Mouse (Mus musculus) myocyte (in vitro differentiated cells): Measurements from ENCODE around the gene Prkcb. TPM values are rescaled to one million over a fixed set of nuclear protein-coding genes. Genes with fewer than 3 reads are reported as not detected.

ENCODE experiments used
- H3K27me3 ChIP-seq: one replicate; pipeline ENCODE4 v1.6.1; 2011; ENCODE audit not compliant: control insufficient read depth, insufficient read depth, insufficient read length
- H3K36me3 ChIP-seq: one replicate; pipeline ENCODE4 v1.6.1; 2011; ENCODE audit not compliant: control insufficient read depth, insufficient read depth
- H3K4me2 ChIP-seq: one replicate; pipeline ENCODE4 v1.6.1; 2011; ENCODE audit warnings: low read depth, control low read depth
- H3K4me3 ChIP-seq: one replicate; pipeline ENCODE4 v1.5.1; 2011; ENCODE audit warnings: mild to moderate bottlenecking, control low read depth, moderate library complexity
- H3K79me2 ChIP-seq: one replicate; pipeline ENCODE4 v1.6.1; 2011; ENCODE audit not compliant: control insufficient read depth, insufficient read depth
- H3ac ChIP-seq: one replicate; pipeline ENCODE4 v1.6.1; 2011; ENCODE audit not compliant: control insufficient read depth, insufficient read length
- CEBPB ChIP-seq: IDR thresholded peaks from 2 replicates; pipeline ENCODE4 v1.6.1; 2011; ENCODE audit warnings: mild to moderate bottlenecking, moderate library complexity; ENCODE audit not compliant: poor library complexity, insufficient read depth, severe bottlenecking
- E2F4 ChIP-seq: IDR thresholded peaks from one replicate; pipeline ENCODE4 v1.6.1; 2011; ENCODE audit warnings: mild to moderate bottlenecking, control low read depth, moderate library complexity; ENCODE audit not compliant: insufficient read depth
- MAX ChIP-seq: IDR thresholded peaks from one replicate; pipeline ENCODE4 v1.6.1; 2011; ENCODE audit warnings: low read depth, mild to moderate bottlenecking, control low read depth
- MYOD1 ChIP-seq, 3 experiments: IDR thresholded peaks; one replicate each; pipeline ENCODE4 v1.6.1; 2011; ENCODE audit warnings: control low read depth in 2 of 3, low read depth in 2 of 3, mild to moderate bottlenecking in 2 of 3, moderate library complexity in 1 of 3; ENCODE audit not compliant: insufficient read length in 2 of 3, control insufficient read depth in 1 of 3
- MYOG ChIP-seq, 3 experiments: IDR thresholded peaks; one replicate each; pipeline ENCODE4 v1.6.1; 2011; ENCODE audit warnings: control low read depth in 2 of 3, low read depth in 2 of 3, mild to moderate bottlenecking in 2 of 3; ENCODE audit not compliant: insufficient read length in 2 of 3, control insufficient read depth in 1 of 3, insufficient read depth in 1 of 3
- POLR2A ChIP-seq: IDR thresholded peaks from one replicate; pipeline ENCODE4 v1.6.1; 2011; ENCODE audit warnings: low read depth, mild to moderate bottlenecking, control low read depth, moderate library complexity; ENCODE audit not compliant: insufficient read length
- POLR2AphosphoS2 ChIP-seq: IDR thresholded peaks from one replicate; pipeline ENCODE4 v1.6.1; 2011; ENCODE audit warnings: low read depth, control low read depth; ENCODE audit not compliant: insufficient read length
- REST ChIP-seq: IDR thresholded peaks from one replicate; pipeline ENCODE4 v1.6.1; 2011; ENCODE audit warnings: mild to moderate bottlenecking, control low read depth, moderate library complexity; ENCODE audit not compliant: insufficient read depth, insufficient read length
- SRF ChIP-seq: IDR thresholded peaks from one replicate; pipeline ENCODE4 v1.6.1; 2011; ENCODE audit warnings: low read depth; ENCODE audit not compliant: control insufficient read depth, insufficient read length
- TCF12 ChIP-seq: IDR thresholded peaks from one replicate; pipeline ENCODE4 v1.6.1; 2011; ENCODE audit warnings: mild to moderate bottlenecking, control low read depth; ENCODE audit not compliant: poor library complexity, insufficient read depth, severe bottlenecking
- TCF3 ChIP-seq: IDR thresholded peaks from one replicate; pipeline ENCODE4 v1.6.1; 2011; ENCODE audit warnings: low read depth, control low read depth; ENCODE audit not compliant: insufficient read length
- USF1 ChIP-seq: IDR thresholded peaks from one replicate; pipeline ENCODE4 v1.6.1; 2011; ENCODE audit warnings: low read depth, mild to moderate bottlenecking, control low read depth, moderate library complexity
- polyA plus RNA-seq: library from polyadenylated mRNA; unstranded; fragments of >200 nt; fragmentation: generic; extraction: Trizol; gene quantifications from one replicate; pipeline ENCODE4 v1.2.1, GENCODE M21; 2012; ENCODE audit warnings: missing spikeins

The Prkcb gene
- polyA plus RNA-seq, 1 experiment = 2.2 TPM

DNA sequence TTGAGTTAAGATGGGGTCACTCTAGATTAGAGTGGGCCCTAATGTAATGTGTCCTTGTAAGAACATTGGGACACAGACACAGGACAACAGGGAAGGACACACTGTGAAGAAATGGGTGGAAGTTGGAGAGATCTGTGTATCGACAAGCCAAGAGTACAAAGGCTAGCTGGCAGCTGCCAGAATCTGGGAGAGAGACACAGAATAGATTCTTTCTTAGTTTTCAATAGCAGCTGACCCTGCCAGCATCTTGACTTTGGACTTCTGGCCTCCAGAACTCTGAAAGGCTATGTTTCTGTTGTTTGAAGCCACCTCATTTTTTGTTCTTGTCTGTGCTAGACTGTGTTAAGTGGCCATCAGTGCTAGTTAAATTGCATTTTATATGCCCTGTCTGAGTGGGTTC lies 276.8 kb downstream of the Prkcb start:
- H3K4me3 ChIP-seq = no peak overlapping the region
- no peaks in the 10 kb centered on the region for H3K79me2 ChIP-seq
- H3ac ChIP-seq = no peak overlapping the region
- no peaks in the 10 kb centered on the region for H3K27me3 ChIP-seq
- H3K36me3 ChIP-seq = no peaks in the 10 kb centered on the region
- H3K4me2 ChIP-seq = no peak overlapping the region
- no peak for TF ChIP-seq TCF3
- no peak for TF ChIP-seq MYOG (IDR thresholded peaks at IDR 0.05; ENCODE audit: control insufficient read depth in 1 of 3, insufficient read depth in 1 of 3, insufficient read length in 2 of 3, low read depth in 2 of 3)
- TF ChIP-seq POLR2AphosphoS2 = no peak
- TF ChIP-seq TCF12 = no peak
- no peak for TF ChIP-seq CEBPB
- no peak for TF ChIP-seq MAX
- TF ChIP-seq SRF = no peak
- no peak for TF ChIP-seq REST
- TF ChIP-seq E2F4 = no peak
- no peak for TF ChIP-seq MYOD1 (IDR thresholded peaks at IDR 0.05; ENCODE audit: control insufficient read depth in 1 of 3, insufficient read length in 2 of 3, low read depth in 2 of 3)
- no peak for TF ChIP-seq USF1
- no peak for TF ChIP-seq POLR2A

DNA sequence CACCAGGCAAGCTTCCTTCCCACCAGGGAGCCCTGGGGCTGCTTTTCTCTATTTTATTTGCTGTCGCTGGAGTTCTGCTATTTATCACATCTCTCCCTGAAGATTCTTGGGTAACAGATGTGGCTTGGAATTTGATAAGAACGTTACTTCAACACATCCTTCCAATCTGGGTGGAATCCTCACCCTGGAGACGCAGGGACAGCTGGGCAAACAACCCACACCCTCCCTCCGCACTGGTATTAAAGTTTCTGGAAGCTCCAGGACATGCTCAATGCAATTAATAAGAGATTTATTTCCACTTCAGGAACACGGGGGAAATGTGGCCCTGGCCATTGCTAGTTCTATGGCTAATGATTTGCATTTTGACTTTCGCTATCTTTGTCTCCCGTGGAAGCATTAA lies 277.5 kb downstream of the Prkcb start:
- peak in 2 of 3 experiments; percentile 63 to 80 for TF ChIP-seq MYOD1 (IDR thresholded peaks at IDR 0.05; ENCODE audit: control insufficient read depth in 1 of 3, insufficient read length in 2 of 3, low read depth in 2 of 3)
- no peak for TF ChIP-seq REST
- no peaks in the 10 kb centered on the region for H3K79me2 ChIP-seq
- H3K4me3 ChIP-seq = no peak overlapping the region
- no peaks in the 10 kb centered on the region for H3K36me3 ChIP-seq
- H3ac ChIP-seq = no peak overlapping the region
- H3K4me2 ChIP-seq = no peak overlapping the region
- H3K27me3 ChIP-seq = no peaks in the 10 kb centered on the region

DNA sequence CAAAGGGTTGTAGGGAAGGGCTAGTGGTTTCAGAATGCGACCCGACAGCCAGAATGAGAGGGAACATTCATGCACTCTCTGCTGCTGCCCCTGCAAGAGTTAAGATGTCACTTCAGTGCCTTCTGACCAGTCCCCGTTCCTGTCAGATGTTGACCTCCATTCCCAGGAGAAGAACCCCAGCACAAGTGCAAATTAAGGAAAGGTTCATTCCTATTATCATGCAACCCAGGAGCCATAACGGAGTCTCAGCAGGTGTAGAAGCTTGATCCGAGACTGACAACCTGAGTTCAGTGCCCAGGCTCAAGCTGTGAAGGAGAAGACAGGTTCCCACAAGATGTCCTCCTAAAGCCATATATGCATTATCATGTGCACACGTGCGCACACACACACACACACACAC lies 280.2 kb downstream of the Prkcb start:
- H3K36me3 ChIP-seq = no peaks in the 10 kb centered on the region
- H3K4me2 ChIP-seq = no peak overlapping the region
- no peak overlapping the region for H3K4me3 ChIP-seq
- TF ChIP-seq MYOD1 (IDR thresholded peaks at IDR 0.05; ENCODE audit: control insufficient read depth in 1 of 3, insufficient read length in 2 of 3, low read depth in 2 of 3) (no peak), CEBPB (no peak), REST (no peak), SRF (no peak), TCF3 (no peak), MYOG (IDR thresholded peaks at IDR 0.05; ENCODE audit: control insufficient read depth in 1 of 3, insufficient read depth in 1 of 3, insufficient read length in 2 of 3, low read depth in 2 of 3) (no peak), E2F4 (no peak), MAX (no peak), POLR2AphosphoS2 (no peak)
- H3K79me2 ChIP-seq = no peaks in the 10 kb centered on the region
- H3ac ChIP-seq = no peak overlapping the region
- no peaks in the 10 kb centered on the region for H3K27me3 ChIP-seq

DNA sequence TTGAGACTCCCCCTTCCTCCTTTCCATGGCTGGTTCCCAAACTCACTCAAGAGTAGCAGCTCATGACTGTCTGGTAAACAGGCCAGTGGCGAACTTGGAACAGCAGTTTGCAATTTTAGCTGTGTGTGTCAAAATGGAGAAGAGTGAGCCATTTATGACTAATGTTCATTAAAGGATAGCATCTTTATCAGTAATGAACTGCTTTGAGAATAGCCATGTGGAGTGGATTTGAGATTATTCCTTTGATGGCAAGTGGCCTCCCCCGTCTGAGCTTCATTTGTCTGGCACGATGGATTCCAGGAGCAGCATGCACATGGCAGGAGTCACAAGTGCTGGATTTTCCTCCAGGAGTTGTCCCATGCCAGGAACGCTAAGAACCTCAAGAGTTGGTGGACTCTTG lies 281.9 kb downstream of the Prkcb start:
- H3K4me3 ChIP-seq = no peak overlapping the region
- H3ac ChIP-seq = no peak overlapping the region
- no peaks in the 10 kb centered on the region for H3K79me2 ChIP-seq
- no peaks in the 10 kb centered on the region for H3K27me3 ChIP-seq
- TF ChIP-seq SRF = no peak
- TF ChIP-seq MYOG (IDR thresholded peaks at IDR 0.05; ENCODE audit: control insufficient read depth in 1 of 3, insufficient read depth in 1 of 3, insufficient read length in 2 of 3, low read depth in 2 of 3) = no peak
- no peak for TF ChIP-seq CEBPB
- no peak for TF ChIP-seq REST
- no peak for TF ChIP-seq POLR2AphosphoS2
- TF ChIP-seq POLR2A = no peak
- TF ChIP-seq E2F4 = no peak
- TF ChIP-seq MAX = no peak
- no peak for TF ChIP-seq TCF12
- TF ChIP-seq TCF3 = no peak
- TF ChIP-seq MYOD1 (IDR thresholded peaks at IDR 0.05; ENCODE audit: control insufficient read depth in 1 of 3, insufficient read length in 2 of 3, low read depth in 2 of 3) = no peak
- no peak for TF ChIP-seq USF1
- no peaks in the 10 kb centered on the region for H3K36me3 ChIP-seq
- no peak overlapping the region for H3K4me2 ChIP-seq

GRCm38 (mm10) chr7:122573101-122573635 lies 284.6 kb downstream of the Prkcb start:
- no peak overlapping the region for H3K4me3 ChIP-seq
- TF ChIP-seq USF1 (no peak), POLR2A (no peak), MYOG (IDR thresholded peaks at IDR 0.05; ENCODE audit: control insufficient read depth in 1 of 3, insufficient read depth in 1 of 3, insufficient read length in 2 of 3, low read depth in 2 of 3) (no peak), SRF (no peak), REST (no peak), MYOD1 (IDR thresholded peaks at IDR 0.05; ENCODE audit: control insufficient read depth in 1 of 3, insufficient read length in 2 of 3, low read depth in 2 of 3) (no peak), TCF3 (no peak), CEBPB (no peak), MAX (no peak), TCF12 (no peak), E2F4 (no peak), POLR2AphosphoS2 (no peak)
- H3ac ChIP-seq = no peak overlapping the region
- H3K36me3 ChIP-seq = no peaks in the 10 kb centered on the region
- no peaks in the 10 kb centered on the region for H3K79me2 ChIP-seq
- H3K4me2 ChIP-seq = no peak overlapping the region
- no peaks in the 10 kb centered on the region for H3K27me3 ChIP-seq
